Mouse (Mus musculus) bone marrow, adult 2 months (tissue): Measurements from ENCODE around the gene Slc3a2. TPM values are rescaled to one million over a fixed set of nuclear protein-coding genes. Genes with fewer than 3 reads are reported as not detected.
A peak's percentile ranks its signal among the peaks of the same experiment; 100 is the strongest.

Experiments used
- H3K27ac ChIP-seq: fragments of 200-500 bp; 2 replicates; pipeline ENCODE4 v1.5.1; 2012; ENCODE audit warnings: low read depth, mild to moderate bottlenecking, control low read depth, inconsistent platforms, low read length; ENCODE audit not compliant: control insufficient read depth, poor library complexity, insufficient read depth
- H3K4me1 ChIP-seq: fragments of 200-500 bp; 2 replicates; pipeline ENCODE4 v1.6.1; 2011; ENCODE audit warnings: low read length; ENCODE audit not compliant: control insufficient read depth, insufficient read depth
- H3K4me3 ChIP-seq: fragments of 200-500 bp; replicated peaks from 2 replicates; pipeline ENCODE3; 2011; ENCODE audit warnings: mild to moderate bottlenecking, low read depth, low read length, control low read depth; ENCODE audit not compliant: control insufficient read depth
- CTCF ChIP-seq: fragments of 200-500 bp; IDR thresholded peaks from 2 replicates; pipeline ENCODE4 v1.5.1; 2011; ENCODE audit warnings: low read length, control low read depth; ENCODE audit not compliant: control insufficient read depth, insufficient read depth
- POLR2A ChIP-seq: fragments of 200-500 bp; IDR thresholded peaks from 2 replicates; pipeline ENCODE4 v1.6.1; 2011; ENCODE audit warnings: low read depth, mild to moderate bottlenecking, control low read depth, low read length, borderline replicate concordance; ENCODE audit not compliant: control insufficient read depth
- WGBS: fragments of 180-500 bp; shearing (Covaris S2); methylation state at CpG from one replicate; pipeline ENCODE4 v1.1.7; 2018; 5-methylcytosine and 5-hydroxymethylcytosine counted together
- polyA plus RNA-seq: library from polyadenylated mRNA; stranded (reverse); fragments of >200 nt; gene quantifications from 2 replicates; pipeline ENCODE4 v1.2.4, GENCODE M21; 2011; ENCODE audit warnings: low replicate concordance; ENCODE audit not compliant: missing spikeins, insufficient read depth, insufficient read length

The Slc3a2 gene
- polyA plus RNA-seq, 1 experiment: 65.7 TPM

DNA sequence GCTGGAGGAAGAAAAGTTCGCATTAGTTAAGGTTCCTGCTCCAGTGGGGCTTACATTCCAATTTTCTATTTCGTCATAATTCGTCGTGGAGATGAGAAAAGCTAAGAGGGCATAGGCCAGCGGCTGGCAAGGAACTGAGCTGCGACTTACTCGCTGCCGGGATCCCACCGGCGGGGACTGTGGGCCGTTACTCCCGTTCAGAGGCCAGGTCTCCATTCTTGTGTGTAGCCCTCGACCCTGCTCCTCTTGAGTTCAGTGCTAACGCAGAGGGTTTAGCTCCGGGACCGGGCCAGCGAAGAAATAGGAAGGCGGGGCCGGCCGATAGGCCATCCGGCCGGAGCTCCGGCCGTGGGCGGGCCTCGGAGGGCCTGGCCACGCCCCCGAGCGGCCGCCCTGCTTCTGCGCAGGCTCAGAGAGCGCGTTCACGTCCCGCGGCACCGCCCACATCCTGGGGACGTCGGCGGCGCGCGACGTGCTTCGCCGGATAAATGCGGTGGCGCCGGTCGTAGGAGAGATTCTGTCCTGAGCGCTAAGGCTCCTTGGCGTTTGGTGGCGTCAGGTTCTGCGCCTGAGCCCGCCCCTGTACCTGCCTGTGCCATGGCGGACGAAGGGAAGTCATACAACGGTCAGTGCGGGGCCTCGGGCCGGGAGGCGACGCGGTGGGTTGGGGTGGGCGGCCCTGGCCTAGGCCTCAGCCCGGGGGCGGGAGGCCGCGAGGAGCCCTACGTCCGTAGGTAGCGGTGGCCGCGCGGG lies 33.6 kb upstream of the Slc3a2 start, which contains the start of gene Nxf1:
Nxf1 (plus strand) TSS at position 439 of the 753 bp plus-strand sequence.
- TF ChIP-seq POLR2A (peak; percentile 97), CTCF (no peak; the same call in 1 of the 2 replicates)
- WGBS: under 1% methylated on average over 75 of the region's 75 CpGs
- peak within 1 kb of the TSS; percentile 100 for H3K4me3 ChIP-seq
- peak within 1 kb of the TSS; percentile 98 for H3K27ac ChIP-seq
- no peaks in the 10 kb centered on the region; the same call in 1 of the 2 replicates for H3K4me1 ChIP-seq

GRCm38 (mm10) chr19:8755652-8756051 lies 32.5 kb upstream of the Slc3a2 start:
- Histone ChIP-seq H3K4me1 (no peaks in the 10 kb centered on the region; the same call in 1 of the 2 replicates), H3K27ac (no peak overlapping the region), H3K4me3 (no peak overlapping the region)
- 57% methylated on average over 3 of the region's 3 CpGs for WGBS
- TF ChIP-seq CTCF: no peak
- TF ChIP-seq POLR2A: no peak

DNA sequence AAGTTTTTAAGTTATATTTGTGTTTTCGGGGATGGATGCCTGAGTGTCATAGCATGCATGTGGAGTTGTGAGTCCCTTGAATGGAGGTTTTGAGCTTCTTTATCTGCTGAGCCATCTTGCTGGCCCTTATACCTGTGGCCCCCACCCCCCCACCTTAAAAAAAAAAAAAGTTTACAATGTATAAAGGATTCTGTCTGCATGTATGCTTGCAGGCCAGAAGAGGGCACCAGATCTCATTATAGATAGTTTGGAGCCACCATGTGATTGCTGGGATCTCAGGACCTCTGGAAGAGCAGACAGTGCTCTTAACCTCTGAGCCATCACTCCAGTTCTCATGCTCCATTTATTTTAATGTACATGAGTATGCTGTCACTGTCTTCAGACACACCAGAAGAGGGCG lies 24.2 kb upstream of the Slc3a2 start:
- no peak overlapping the region for H3K27ac ChIP-seq
- TF ChIP-seq CTCF (no peak), POLR2A (no peak)
- H3K4me1 ChIP-seq: no peaks in the 10 kb centered on the region; the same call in 1 of the 2 replicates
- WGBS: 78% methylated on average over 2 of the region's 2 CpGs
- no peak overlapping the region for H3K4me3 ChIP-seq

DNA sequence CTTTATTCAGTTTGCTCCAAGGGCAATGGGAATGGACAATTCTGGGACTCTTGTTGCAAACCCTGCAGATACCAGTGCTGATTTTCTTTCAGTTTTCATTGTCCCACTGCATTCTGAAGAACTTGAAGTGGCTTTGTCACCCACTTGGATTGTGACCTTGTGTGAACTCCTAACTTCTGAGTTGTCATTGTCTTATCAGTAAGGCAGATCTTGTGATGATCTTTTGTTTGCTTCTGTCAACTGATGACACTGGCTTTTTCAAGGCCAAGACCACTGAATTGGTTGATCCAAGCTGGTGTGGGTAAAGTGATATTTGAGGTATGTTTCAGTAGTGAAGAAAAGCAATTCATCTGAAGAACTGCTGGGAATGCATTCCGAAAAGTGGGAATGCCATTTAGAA lies 22.2 kb upstream of the Slc3a2 start:
- H3K27ac ChIP-seq: no peak overlapping the region
- WGBS: 86% methylated on average over 1 of the region's 1 CpGs
- H3K4me3 ChIP-seq: no peak overlapping the region
- TF ChIP-seq POLR2A (no peak), CTCF (no peak)
- H3K4me1 ChIP-seq: peaks cover 1% of the 10 kb centered on the region

DNA sequence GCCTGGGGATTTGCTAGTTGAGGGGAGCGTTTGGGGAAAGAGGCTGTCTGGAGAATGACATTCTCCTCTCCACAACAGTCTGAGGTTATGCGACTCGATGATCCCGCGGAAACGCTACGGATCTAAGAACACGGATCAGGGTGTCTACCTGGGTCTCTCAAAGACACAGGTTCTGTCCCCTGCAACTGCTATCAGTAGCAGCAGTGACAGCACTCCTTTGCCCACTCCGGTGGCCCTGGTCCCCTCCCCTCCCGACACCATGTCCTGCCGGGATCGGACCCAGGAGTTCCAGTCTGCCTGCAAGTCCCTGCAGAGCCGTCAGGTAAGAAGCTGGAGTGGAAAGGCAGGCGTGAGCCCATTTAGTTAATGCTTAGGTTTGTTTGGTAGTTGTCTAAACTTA lies 19.0 kb upstream of the Slc3a2 start:
- Histone ChIP-seq H3K27ac (peak overlapping the region; percentile 97), H3K4me3 (peak overlapping the region; percentile 90), H3K4me1 (peaks cover 1% of the 10 kb centered on the region)
- TF ChIP-seq POLR2A (peak; percentile 9; the same call in 1 of the 2 replicates), CTCF (no peak)
- 4% methylated on average over 14 of the region's 14 CpGs for WGBS

DNA sequence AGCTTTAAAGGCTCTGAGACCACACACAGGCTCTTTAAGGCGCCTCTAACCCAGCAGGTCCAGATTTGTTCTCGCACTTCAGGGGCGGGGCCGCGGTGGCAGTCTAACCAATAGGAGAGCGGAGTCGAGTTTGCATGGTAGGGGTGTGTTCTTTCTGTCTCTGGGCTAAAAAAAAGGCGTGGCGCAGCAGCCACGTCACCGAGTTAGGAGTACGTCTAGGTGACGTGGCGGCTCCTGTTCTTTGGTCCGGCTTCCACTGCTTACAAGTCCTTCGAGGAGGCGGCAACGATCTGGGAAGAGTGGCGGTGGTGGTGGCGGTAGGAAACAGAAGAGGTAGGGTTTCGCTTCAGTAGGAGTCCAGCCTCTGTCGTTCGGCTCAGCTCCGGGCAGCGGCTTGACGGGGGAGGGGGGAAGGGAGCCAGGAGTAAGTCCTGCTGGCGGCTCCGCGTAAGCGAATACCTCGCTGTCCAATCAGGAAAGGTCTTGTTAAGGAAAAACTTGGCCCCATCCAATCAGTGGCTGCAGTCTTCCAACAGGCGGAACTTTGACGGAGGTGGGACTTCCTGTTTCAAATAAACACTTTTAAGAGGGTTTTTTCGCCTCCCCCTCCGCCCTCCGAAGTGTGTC lies 18.2 kb upstream of the Slc3a2 start, which contains the start of gene Stx5a:
Stx5a (plus strand) TSS at position 171 of the 627 bp plus-strand sequence.
- Histone ChIP-seq H3K4me3 (peak within 1 kb of the TSS; percentile 90), H3K27ac (peak within 1 kb of the TSS; percentile 97), H3K4me1 (peaks cover 1% of the 10 kb centered on the region)
- under 1% methylated on average over 36 of the region's 36 CpGs for WGBS
- peak; percentile 59 for TF ChIP-seq POLR2A
- TF ChIP-seq CTCF: no peak

- H3K4me3 ChIP-seq: peak within 1 kb of the TSS; percentile 90
- 82% methylated on average over 14 of the region's 14 CpGs for WGBS
- TF ChIP-seq CTCF (no peak), POLR2A (no peak)
- peak within 1 kb of the TSS; percentile 97 for H3K27ac ChIP-seq
- peaks cover 1% of the 10 kb centered on the region for H3K4me1 ChIP-seq
These were observed 17.4 kb upstream of the Slc3a2 start, which contains the start of gene 1700092M07Rik for GRCm38 (mm10) chr19:8740603-8741002. TSS of gene 1700092M07Rik (plus strand) at chr19:8740718.

- WGBS: 86% methylated on average over 6 of the region's 6 CpGs
- H3K4me1 ChIP-seq: peaks cover 1% of the 10 kb centered on the region
- no peak overlapping the region for H3K4me3 ChIP-seq
- no peak overlapping the region for H3K27ac ChIP-seq
- TF ChIP-seq CTCF (no peak), POLR2A (no peak)
These were observed 16.5 kb upstream of the Slc3a2 start for GRCm38 (mm10) chr19:8739646-8740045.
